Mouse (Mus musculus) adrenal gland, adult (tissue): ENCODE data around the gene Krt6b.
"Not testable (repeated sequence)": the region's sequence is repeated elsewhere in the genome, so short reads cannot be mapped to it uniquely, and the experiment has no call there.

ENCODE experiments used
- DNase-seq, 2 experiments: peaks; one replicate each; pipeline ENCODE4 v3.0.0; 2022 to 2023; ENCODE audit warnings: low spot score in 1 of 2; ENCODE audit not compliant: inconsistent age in 2 of 2

Gene Krt6b

GRCm38 (mm10) chr15:101680187-101680586 lies at the start of gene Krt6b:
Krt6b (minus strand) TSS chr15:101680287.
- DNase-seq = no peak

- no peak for DNase-seq
Measured at GRCm38 (mm10) chr15:101724686-101725085, 44.6 kb upstream of the Krt6b start.

- no peak for DNase-seq
Measured at GRCm38 (mm10) chr15:101715831-101716230, 35.7 kb upstream of the Krt6b start.

- DNase-seq = no peak
Measured at GRCm38 (mm10) chr15:101714356-101714755, 34.3 kb upstream of the Krt6b start.

- no peak for DNase-seq
Measured at GRCm38 (mm10) chr15:101713731-101714130, 33.6 kb upstream of the Krt6b start.

GRCm38 (mm10) chr15:101712720-101713119 lies 32.6 kb upstream of the Krt6b start, which contains the start of gene Krt5:
Krt5 (minus strand) TSS chr15:101712898.
- DNase-seq = no peak

GRCm38 (mm10) chr15:101708683-101709082 lies 28.6 kb upstream of the Krt6b start:
- no peak for DNase-seq

- no peak for DNase-seq
Measured at GRCm38 (mm10) chr15:101707454-101707853, 27.4 kb upstream of the Krt6b start.

- DNase-seq = no peak
Measured at GRCm38 (mm10) chr15:101704066-101704465, 24.0 kb upstream of the Krt6b start.

GRCm38 (mm10) chr15:101702380-101702779 lies 22.3 kb upstream of the Krt6b start:
- no peak for DNase-seq

- DNase-seq = no peak
Measured at GRCm38 (mm10) chr15:101699866-101700265, 19.8 kb upstream of the Krt6b start.

- DNase-seq = no peak
Measured at GRCm38 (mm10) chr15:101699192-101699591, 19.1 kb upstream of the Krt6b start.

- DNase-seq = no peak
Measured at GRCm38 (mm10) chr15:101697326-101698188, 17.5 kb upstream of the Krt6b start.

GRCm38 (mm10) chr15:101694207-101694606 lies 14.1 kb upstream of the Krt6b start, which contains the start of gene Krt6a:
Krt6a (minus strand) TSS chr15:101694307.
- DNase-seq = no peak

- not testable (repeated sequence) for DNase-seq
Measured at GRCm38 (mm10) chr15:101690460-101690859, 10.4 kb upstream of the Krt6b start.

GRCm38 (mm10) chr15:101688161-101688560 lies 8.1 kb upstream of the Krt6b start:
- no peak for DNase-seq

- DNase-seq = no peak
Measured at GRCm38 (mm10) chr15:101675978-101676377, 4.1 kb downstream of the Krt6b start.

- peak; percentile 12 to 60 for DNase-seq
Measured at GRCm38 (mm10) chr15:101652736-101653265, 27.3 kb downstream of the Krt6b start.

- no peak for DNase-seq
Measured at GRCm38 (mm10) chr15:101647280-101647679, 32.8 kb downstream of the Krt6b start, which contains the start of gene Gm5478. Gm5478 (minus strand) TSS chr15:101647380.

- no peak for DNase-seq
Measured at GRCm38 (mm10) chr15:101627884-101628283, 52.2 kb downstream of the Krt6b start, which contains the start of gene Gm5414. Gm5414 (minus strand) TSS chr15:101628188.
